Mouse (Mus musculus): Measurements from ENCODE around the gene Zfp462. TPM values are rescaled to one million over a fixed set of nuclear protein-coding genes. Genes with fewer than 3 reads are reported as not detected.

The Zfp462 gene
- total and polyA plus RNA-seq, 3 experiments = not detected

- Histone ChIP-seq H3K79me2 (replicated peaks; ENCODE audit: control insufficient read depth, extremely low read depth, insufficient read depth, poor library complexity, severe bottlenecking) (no peaks in the 10 kb centered on the region), H3K36me3 (replicated peaks in 1 of 2; ENCODE audit: control insufficient read depth in 1 of 2, insufficient read depth in 1 of 2, low read length in 1 of 2) (no peaks in the 10 kb centered on the region), H3K9me3 (replicated peaks; ENCODE audit: low read length) (no peaks in the 10 kb centered on the region), H3K9ac (ENCODE audit: insufficient read depth, low read depth) (no peak overlapping the region), H3K27ac (ENCODE audit: insufficient read depth, low read depth) (no peak overlapping the region), H3K4me1 (ENCODE audit: control insufficient read depth in 1 of 2, insufficient read depth in 2 of 2) (no peaks in the 10 kb centered on the region), H3K4me2 (ENCODE audit: insufficient read depth, low read depth, poor library complexity, severe bottlenecking) (no peak overlapping the region), H3K27me3 (replicated peaks) (no peaks in the 10 kb centered on the region), H3K4me3 (replicated peaks in 1 of 3; ENCODE audit: low read depth in 2 of 3, low read length in 2 of 3, poor library complexity in 1 of 3) (no peak overlapping the region)
- dilution Hi-C loops (cut with MboI; ENCODE audit: extremely low pct_ligation_motif_present, extremely low pct_unique_long_range_greater_than_20kb, low sequenced_read_pairs) (no loop called here), in situ Hi-C loops (cut with MboI; ENCODE audit: low pct_ligation_motif_present, low pct_unique_long_range_greater_than_20kb, low sequenced_read_pairs) (no loop called here)
- TF ChIP-seq USF1 (IDR thresholded peaks at IDR 0.05; ENCODE audit: low read depth, low read length) = no peak
- TF ChIP-seq MAFK (IDR thresholded peaks at IDR 0.05; ENCODE audit: insufficient replicate concordance, low read length) = no peak
- TF ChIP-seq JUND (conservative IDR thresholded peaks at IDR 0.05; ENCODE audit: low read depth, low read length) = no peak
- no peak for TF ChIP-seq ELF1 (IDR thresholded peaks at IDR 0.05; ENCODE audit: low read depth, low read length)
- no peak for TF ChIP-seq RCOR1 (conservative IDR thresholded peaks at IDR 0.05; ENCODE audit: low read depth, low read length)
- TF ChIP-seq JUN (IDR thresholded peaks at IDR 0.05; ENCODE audit: insufficient read depth, low read depth, low read length) = no peak
- no peak for TF ChIP-seq UBTF (IDR thresholded peaks at IDR 0.05; ENCODE audit: low read depth, low read length)
- TF ChIP-seq PAX5 (IDR thresholded peaks at IDR 0.05; ENCODE audit: low read length) = no peak
- no peak for TF ChIP-seq NELFE (IDR thresholded peaks at IDR 0.05; ENCODE audit: low read depth, low read length)
- TF ChIP-seq MAX (IDR thresholded peaks at IDR 0.05; ENCODE audit: low read length) = no peak
- no peak for TF ChIP-seq HCFC1 (IDR thresholded peaks at IDR 0.05; ENCODE audit: low read depth, low read length)
- TF ChIP-seq ZKSCAN1 (IDR thresholded peaks at IDR 0.05; ENCODE audit: borderline replicate concordance, low read depth, low read length) = no peak
- TF ChIP-seq E2F4 (IDR thresholded peaks at IDR 0.05; ENCODE audit: insufficient replicate concordance, low read depth, low read length) = no peak
- no peak for DNase-seq (ENCODE audit: extremely low read depth)
These were observed 107.8 kb downstream of the Zfp462 start for GRCm38 (mm10) chr4:55052686-55053085.

GRCm38 (mm10) chr4:55057666-55058455 lies 113.0 kb downstream of the Zfp462 start:
- H3K4me2 ChIP-seq (ENCODE audit: insufficient read depth, low read depth, poor library complexity, severe bottlenecking) = no peak overlapping the region
- DNase-seq (ENCODE audit: extremely low read depth) = no peak
- TF ChIP-seq UBTF (IDR thresholded peaks at IDR 0.05; ENCODE audit: low read depth, low read length) (no peak), RAD21 (IDR thresholded peaks at IDR 0.05; ENCODE audit: low read depth, low read length) (peak; percentile 5)
- no peaks in the 10 kb centered on the region for H3K4me1 ChIP-seq (ENCODE audit: control insufficient read depth in 1 of 2, insufficient read depth in 2 of 2)
- no peaks in the 10 kb centered on the region for H3K79me2 ChIP-seq (replicated peaks; ENCODE audit: control insufficient read depth, extremely low read depth, insufficient read depth, poor library complexity, severe bottlenecking)
- no peak overlapping the region for H3K4me3 ChIP-seq (replicated peaks in 1 of 3; ENCODE audit: low read depth in 2 of 3, low read length in 2 of 3, poor library complexity in 1 of 3)
- in situ Hi-C loops (cut with MboI; ENCODE audit: low pct_ligation_motif_present, low pct_unique_long_range_greater_than_20kb, low sequenced_read_pairs) = no loop called here
- no peaks in the 10 kb centered on the region for H3K27me3 ChIP-seq (replicated peaks)
- H3K9ac ChIP-seq (ENCODE audit: insufficient read depth, low read depth) = no peak overlapping the region
- H3K27ac ChIP-seq (ENCODE audit: insufficient read depth, low read depth) = no peak overlapping the region
- no peaks in the 10 kb centered on the region for H3K9me3 ChIP-seq (replicated peaks; ENCODE audit: low read length)
- dilution Hi-C loops (cut with MboI; ENCODE audit: extremely low pct_ligation_motif_present, extremely low pct_unique_long_range_greater_than_20kb, low sequenced_read_pairs) = no loop called here
- no peaks in the 10 kb centered on the region for H3K36me3 ChIP-seq (replicated peaks in 1 of 2; ENCODE audit: control insufficient read depth in 1 of 2, insufficient read depth in 1 of 2, low read length in 1 of 2)
